Mouse (Mus musculus): ENCODE measurements around the gene Ppm1h. TPM values are rescaled to one million over a fixed set of nuclear protein-coding genes. Genes with fewer than 3 reads are reported as not detected.

Ppm1h gene
- polyA plus RNA-seq, 1 experiment from 2014 or later = 13.7 TPM

DNA sequence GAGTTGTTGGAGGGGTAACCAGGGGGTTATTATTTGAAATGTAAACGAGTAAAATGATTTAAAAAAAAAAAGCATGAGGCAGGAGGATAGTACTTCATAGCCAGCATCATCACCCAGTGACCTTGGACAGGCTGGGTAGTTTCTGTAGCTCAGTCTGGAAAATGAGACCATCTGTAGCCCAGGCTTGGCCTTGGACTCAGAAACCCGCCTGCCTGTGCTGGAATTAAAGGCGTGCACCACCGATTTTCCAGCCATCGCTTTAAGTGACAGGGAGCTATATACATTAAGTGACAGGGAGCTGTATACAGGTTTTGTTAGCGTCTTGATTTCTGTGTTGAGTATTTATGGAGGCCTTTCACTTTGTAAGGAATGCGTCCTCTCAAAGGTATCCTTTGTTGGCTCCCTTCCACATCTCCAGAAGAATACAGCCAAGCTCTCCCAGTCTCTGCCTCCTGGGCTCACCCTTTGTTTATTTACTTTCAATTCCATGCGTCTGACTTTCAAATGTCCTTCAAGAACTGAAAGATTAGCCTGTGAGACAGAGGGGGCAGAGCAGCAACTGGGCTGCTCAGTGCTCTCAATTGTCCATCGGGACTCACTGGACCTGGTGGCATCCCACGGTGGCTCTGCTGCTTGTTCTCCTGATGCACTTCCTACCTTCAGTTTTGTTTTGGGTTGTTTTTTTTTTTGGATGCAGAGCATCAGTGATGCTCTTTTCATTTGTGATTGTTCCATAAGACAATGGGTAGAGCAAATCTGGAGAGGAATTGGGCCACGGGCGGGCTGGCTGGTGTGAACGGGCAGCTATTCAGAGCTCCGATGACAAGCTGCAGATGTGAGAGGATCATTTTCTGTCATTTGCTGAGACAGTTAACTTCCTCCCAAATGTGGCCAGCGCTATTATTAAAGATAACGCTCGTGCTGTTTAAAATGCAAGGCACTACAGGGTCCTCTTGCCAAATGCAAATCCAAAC is 74.7 kb downstream of the Ppm1h start:
- ATAC-seq = no peak
- Histone ChIP-seq H3K4me2 (replicated peaks) (no peak overlapping the region), H3K36me3 (no peaks in the 10 kb centered on the region), H3K27ac (no peak overlapping the region), H3K4me3 (replicated peaks) (no peak overlapping the region), H3K9ac (no peak overlapping the region), H3K9me3 (no peaks in the 10 kb centered on the region), H3K27me3 (replicated peaks) (no peaks in the 10 kb centered on the region), H3K4me1 (replicated peaks) (peaks cover 7% of the 10 kb centered on the region; the same call in 1 of the 2 replicates)
- WGBS = 48% methylated on average over 17 of the region's 17 CpGs

DNA sequence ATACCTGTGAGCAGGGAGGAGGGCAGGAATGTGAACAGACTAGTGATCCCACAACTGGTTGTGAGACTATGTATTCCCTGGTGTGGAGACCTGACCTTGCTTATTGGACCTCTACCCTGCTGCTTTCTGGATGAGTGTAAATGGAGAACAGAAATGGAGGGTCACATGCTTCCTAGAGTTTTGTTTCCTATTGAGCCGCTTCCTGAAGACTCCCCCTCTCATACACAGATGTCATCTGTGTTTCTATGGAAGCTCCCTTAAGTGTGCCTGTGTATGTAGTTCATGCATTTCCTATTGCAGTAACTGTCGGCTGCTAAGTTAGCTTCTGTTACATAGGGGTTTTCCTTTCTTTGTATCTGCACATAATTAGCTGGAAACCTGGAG is 75.4 kb downstream of the Ppm1h start:
- no peaks in the 10 kb centered on the region for H3K9me3 ChIP-seq
- H3K27me3 ChIP-seq (replicated peaks) = no peaks in the 10 kb centered on the region
- no peak overlapping the region for H3K27ac ChIP-seq
- peaks cover 7% of the 10 kb centered on the region; the same call in 1 of the 2 replicates for H3K4me1 ChIP-seq (replicated peaks)
- 39% methylated on average over 2 of the region's 2 CpGs for WGBS
- no peak overlapping the region for H3K9ac ChIP-seq
- H3K36me3 ChIP-seq = no peaks in the 10 kb centered on the region
- ATAC-seq = no peak
- no peak overlapping the region for H3K4me3 ChIP-seq (replicated peaks)
- no peak overlapping the region for H3K4me2 ChIP-seq (replicated peaks)

DNA sequence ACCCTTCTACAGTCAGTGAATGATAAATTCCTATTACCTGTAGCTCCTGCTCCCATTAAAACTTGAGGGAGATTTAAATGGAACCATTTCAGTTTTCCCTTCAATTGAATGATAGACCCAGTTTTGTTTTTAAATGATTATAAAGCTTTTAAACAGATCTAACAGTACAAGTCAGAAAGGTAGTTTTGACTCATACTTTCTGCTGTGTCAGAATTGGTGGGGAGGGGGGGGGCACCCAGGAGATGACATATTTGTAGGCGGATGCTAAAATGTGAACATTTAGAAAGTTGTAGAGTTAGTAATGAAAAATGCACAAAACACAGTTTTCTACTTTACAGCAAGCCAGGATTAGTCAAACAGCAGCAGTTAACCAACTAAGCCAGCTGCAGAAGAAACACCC is 76.4 kb downstream of the Ppm1h start:
- WGBS = 93% methylated on average over 1 of the region's 1 CpGs
- Histone ChIP-seq H3K4me3 (replicated peaks) (no peak overlapping the region), H3K9ac (no peak overlapping the region), H3K36me3 (no peaks in the 10 kb centered on the region), H3K27me3 (replicated peaks) (no peaks in the 10 kb centered on the region), H3K27ac (no peak overlapping the region), H3K4me1 (replicated peaks) (peaks cover 7% of the 10 kb centered on the region; the same call in 1 of the 2 replicates), H3K9me3 (no peaks in the 10 kb centered on the region), H3K4me2 (replicated peaks) (no peak overlapping the region)
- ATAC-seq = no peak

DNA sequence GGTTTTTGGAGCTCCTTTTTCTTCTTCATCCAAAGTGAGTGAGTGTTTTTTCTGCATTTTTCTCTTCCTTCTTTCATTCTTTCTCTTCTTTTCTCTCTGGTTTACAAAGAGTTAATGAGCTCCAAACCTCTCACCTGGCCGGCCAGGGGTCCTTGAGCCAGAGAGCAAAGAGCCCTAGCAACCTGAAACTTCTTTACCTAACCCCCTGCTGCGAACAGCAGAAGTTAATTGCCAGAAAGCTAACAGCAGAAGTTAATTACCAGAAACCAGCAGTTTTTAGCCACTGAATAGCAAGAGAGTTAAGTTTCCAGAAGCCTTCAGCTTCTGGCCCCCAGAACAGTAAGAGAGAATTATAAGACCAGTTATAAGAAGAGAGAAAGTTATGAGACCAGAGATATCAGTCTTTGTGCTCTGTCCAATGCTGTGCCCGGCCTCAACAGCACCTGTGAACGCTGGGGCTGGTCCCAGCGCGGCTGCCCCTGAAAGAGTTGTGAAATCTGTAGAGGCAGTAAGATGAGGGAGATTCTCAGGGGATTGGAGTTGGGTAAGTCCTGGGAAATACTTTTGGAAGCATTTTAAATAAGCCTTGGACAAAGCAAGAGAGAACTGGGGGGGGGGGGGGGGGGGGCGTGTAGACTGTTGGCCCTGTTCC is 78.4 kb downstream of the Ppm1h start:
- no peak overlapping the region for H3K4me2 ChIP-seq (replicated peaks)
- no peaks in the 10 kb centered on the region for H3K9me3 ChIP-seq
- H3K27ac ChIP-seq = no peak overlapping the region
- no peak overlapping the region for H3K4me3 ChIP-seq (replicated peaks)
- peak; percentile 35; the same call in 1 of the 2 replicates for ATAC-seq
- H3K4me1 ChIP-seq (replicated peaks) = peaks cover 9% of the 10 kb centered on the region; the same call in 1 of the 2 replicates
- WGBS = 20% methylated on average over 7 of the region's 7 CpGs
- H3K36me3 ChIP-seq = no peaks in the 10 kb centered on the region
- H3K27me3 ChIP-seq (replicated peaks) = no peaks in the 10 kb centered on the region
- no peak overlapping the region for H3K9ac ChIP-seq

DNA sequence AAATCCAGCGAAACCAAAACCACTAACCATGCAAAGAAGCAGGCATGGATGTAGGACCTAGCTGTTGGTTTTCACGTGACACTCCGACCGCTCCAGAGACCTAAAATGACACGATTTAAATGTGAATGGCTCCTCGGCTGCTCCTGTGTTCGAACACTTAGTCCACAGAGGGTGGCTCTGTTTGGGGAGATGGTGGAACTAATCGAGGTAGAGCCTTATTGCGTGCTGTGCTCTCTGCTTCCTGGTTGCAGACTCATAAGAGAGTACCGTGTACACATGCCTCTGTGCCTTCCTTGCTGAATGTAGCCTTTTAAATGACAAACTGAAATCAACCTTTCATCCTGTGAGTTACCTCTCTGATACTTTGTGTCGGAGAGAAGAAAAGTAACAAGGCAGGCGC is 79.2 kb downstream of the Ppm1h start:
- Histone ChIP-seq H3K9ac (no peak overlapping the region), H3K27ac (no peak overlapping the region), H3K4me3 (replicated peaks) (no peak overlapping the region), H3K9me3 (no peaks in the 10 kb centered on the region), H3K36me3 (no peaks in the 10 kb centered on the region), H3K4me2 (replicated peaks) (no peak overlapping the region), H3K4me1 (replicated peaks) (peaks cover 9% of the 10 kb centered on the region; the same call in 1 of the 2 replicates), H3K27me3 (replicated peaks) (no peaks in the 10 kb centered on the region)
- 73% methylated on average over 12 of the region's 12 CpGs for WGBS
- no peak for ATAC-seq

DNA sequence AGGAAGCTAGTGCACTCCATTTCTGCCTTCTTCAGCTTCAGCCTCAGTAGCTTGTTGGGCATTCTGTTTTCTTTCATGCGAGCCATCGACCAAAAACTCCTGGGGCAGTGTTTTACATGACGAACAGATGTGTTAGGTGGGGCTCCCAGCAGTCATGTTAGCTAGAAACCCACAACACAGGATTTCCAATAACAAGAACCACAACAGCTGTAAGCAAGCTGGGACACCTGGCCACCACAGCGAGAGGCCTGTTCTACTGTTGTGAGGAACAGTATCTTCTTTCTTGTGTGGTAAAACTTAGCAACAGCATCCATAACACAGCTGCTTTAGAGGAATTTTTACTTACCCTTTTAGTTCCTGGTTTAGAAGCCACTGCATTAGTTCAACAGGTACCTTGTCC is 79.8 kb downstream of the Ppm1h start:
- 75% methylated on average over 4 of the region's 4 CpGs for WGBS
- no peaks in the 10 kb centered on the region for H3K36me3 ChIP-seq

DNA sequence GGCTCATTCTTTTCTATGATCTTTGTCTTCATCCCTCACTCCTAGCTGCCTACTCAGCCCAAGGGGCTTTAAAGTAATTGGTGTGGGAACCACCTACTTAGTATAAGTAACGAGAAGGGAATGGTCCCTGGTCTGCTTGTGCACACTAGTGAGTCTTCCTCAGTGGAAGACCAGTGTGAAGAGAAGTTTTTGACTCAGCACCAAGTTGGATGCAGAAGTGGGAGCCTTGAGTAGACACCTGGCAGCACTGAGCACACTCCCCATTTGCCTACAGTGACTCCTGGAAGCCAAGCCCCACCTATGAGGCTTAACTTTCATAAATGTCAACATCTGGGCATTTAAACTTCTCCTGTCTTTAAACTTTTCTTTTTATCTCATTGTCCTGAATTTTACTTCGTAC is 81.2 kb downstream of the Ppm1h start:
- Histone ChIP-seq H3K9me3 (no peaks in the 10 kb centered on the region), H3K4me3 (replicated peaks) (no peak overlapping the region), H3K27me3 (replicated peaks) (no peaks in the 10 kb centered on the region), H3K36me3 (no peaks in the 10 kb centered on the region), H3K9ac (no peak overlapping the region), H3K4me1 (replicated peaks) (peaks cover 2% of the 10 kb centered on the region; the same call in 1 of the 2 replicates), H3K27ac (no peak overlapping the region), H3K4me2 (replicated peaks) (no peak overlapping the region)
- WGBS = 89% methylated on average over 2 of the region's 2 CpGs
- ATAC-seq = no peak

More for the DNA sequence above, 79.8 kb downstream of the Ppm1h start:
- Histone ChIP-seq H3K4me3 (replicated peaks) (no peak overlapping the region), H3K4me1 (replicated peaks) (peaks cover 7% of the 10 kb centered on the region), H3K27me3 (replicated peaks) (no peaks in the 10 kb centered on the region), H3K4me2 (replicated peaks) (no peak overlapping the region), H3K27ac (no peak overlapping the region), H3K9ac (no peak overlapping the region), H3K9me3 (no peaks in the 10 kb centered on the region)
- ATAC-seq = no peak

DNA sequence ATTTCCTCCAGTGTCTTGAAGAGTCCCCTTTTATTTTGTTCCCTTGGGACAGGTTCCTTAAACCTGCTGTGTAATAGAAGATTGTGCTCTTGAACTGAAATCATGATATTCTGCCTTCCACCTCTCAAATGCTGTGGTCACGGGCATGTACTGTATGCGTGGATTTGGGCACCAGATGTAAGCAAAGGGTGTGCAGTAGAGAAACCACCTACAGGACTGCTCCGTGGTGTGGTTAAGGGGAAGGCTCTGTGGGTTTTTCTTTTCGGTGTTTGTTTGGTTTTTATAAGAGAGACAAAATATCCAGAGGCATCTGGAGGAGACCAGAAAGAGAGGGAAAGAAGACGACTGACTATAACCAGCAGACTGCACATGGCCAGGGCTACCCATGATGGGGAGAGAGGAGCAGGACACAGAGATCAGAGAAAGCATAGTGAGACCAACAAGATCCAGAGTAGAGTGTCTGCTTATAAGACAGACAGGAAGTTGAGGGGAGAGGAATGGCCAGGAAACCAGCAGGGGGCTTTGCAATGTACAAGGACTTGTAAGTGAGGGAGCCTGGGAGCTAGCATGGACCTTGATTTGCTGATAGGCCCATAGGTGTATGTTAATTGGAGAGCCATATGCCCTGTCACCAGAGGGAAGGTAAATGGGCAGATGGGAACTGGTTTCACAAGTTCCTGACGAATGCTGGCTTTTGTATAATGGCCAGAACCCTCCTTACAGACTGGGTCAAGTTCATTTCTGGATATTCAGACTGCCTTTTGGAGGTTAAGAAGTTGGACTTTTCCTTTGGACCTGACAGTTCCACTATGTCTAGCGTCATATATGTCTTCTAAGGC is 82.1 kb downstream of the Ppm1h start:
- Histone ChIP-seq H3K36me3 (no peaks in the 10 kb centered on the region), H3K9me3 (no peaks in the 10 kb centered on the region), H3K9ac (no peak overlapping the region), H3K4me3 (replicated peaks) (no peak overlapping the region), H3K27me3 (replicated peaks) (no peaks in the 10 kb centered on the region), H3K4me2 (replicated peaks) (no peak overlapping the region), H3K4me1 (replicated peaks) (peaks cover 2% of the 10 kb centered on the region; the same call in 1 of the 2 replicates), H3K27ac (no peak overlapping the region)
- WGBS = 75% methylated on average over 7 of the region's 7 CpGs
- ATAC-seq = no peak; the same call in 1 of the 2 replicates

DNA sequence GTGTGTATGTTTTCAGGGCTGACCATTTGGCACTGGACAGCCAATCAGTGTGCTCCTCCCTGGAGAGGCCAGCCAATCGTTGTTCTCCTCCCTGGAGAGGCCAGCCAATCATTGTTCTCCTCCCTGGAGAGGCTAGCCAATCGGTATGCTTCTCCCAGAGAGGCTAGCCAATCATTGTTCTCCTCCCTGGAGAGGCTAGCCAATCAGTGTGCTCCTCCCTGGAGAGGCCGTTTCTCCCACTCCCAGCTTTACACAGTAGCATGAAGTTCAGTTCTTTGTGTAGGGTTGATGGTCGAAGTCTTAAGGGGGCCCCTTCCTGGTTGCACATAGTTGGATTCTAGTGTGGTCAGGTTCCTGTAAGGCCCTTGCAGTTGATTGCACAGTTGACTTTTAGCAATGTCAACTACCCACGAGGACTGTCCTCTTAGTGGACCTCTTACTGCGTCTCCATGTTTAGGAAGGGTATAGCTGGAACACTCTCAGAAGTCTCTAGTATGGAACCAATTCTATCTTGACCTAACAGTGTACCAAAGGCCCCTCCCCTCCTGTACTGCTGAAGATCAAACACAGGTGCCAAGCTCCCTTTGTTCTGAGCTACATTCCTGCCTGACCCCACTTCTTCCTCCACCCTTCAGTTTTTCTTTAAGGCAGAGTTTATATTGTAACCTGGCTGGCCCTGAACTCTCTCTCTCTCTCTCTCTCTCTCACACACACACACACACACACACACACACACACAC is 84.4 kb downstream of the Ppm1h start:
- Histone ChIP-seq H3K9ac (no peak overlapping the region), H3K27ac (no peak overlapping the region), H3K4me3 (replicated peaks) (no peak overlapping the region), H3K4me2 (replicated peaks) (no peak overlapping the region), H3K4me1 (replicated peaks) (peaks cover 3% of the 10 kb centered on the region; the same call in 1 of the 2 replicates), H3K36me3 (no peaks in the 10 kb centered on the region), H3K27me3 (replicated peaks) (no peaks in the 10 kb centered on the region), H3K9me3 (no peaks in the 10 kb centered on the region)
- WGBS = 78% methylated on average over 6 of the region's 6 CpGs
- ATAC-seq = peak; percentile 57; the same call in 1 of the 2 replicates

DNA sequence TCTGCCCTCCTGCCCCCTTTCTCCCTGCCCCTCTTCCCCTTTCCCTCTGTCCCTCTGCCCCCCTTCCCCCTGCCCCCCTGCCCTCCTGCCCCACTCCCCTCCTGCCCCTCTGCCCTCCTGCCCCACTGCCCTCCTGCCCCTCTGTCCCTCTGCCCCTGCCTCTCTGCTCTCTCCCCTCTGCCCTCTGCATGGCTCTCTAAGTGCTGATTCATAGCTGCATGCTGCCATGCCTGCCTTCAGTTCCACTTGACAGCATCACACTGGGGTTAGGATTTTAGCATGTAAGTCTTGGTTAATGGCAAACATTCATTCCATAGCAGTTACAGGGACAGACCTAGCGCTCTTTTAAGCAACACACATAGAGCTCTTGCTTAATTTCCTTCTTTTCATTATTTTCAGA is 85.0 kb downstream of the Ppm1h start:
- no peak for ATAC-seq
- no peak overlapping the region for H3K27ac ChIP-seq
- WGBS = 78% methylated on average over 1 of the region's 1 CpGs

DNA sequence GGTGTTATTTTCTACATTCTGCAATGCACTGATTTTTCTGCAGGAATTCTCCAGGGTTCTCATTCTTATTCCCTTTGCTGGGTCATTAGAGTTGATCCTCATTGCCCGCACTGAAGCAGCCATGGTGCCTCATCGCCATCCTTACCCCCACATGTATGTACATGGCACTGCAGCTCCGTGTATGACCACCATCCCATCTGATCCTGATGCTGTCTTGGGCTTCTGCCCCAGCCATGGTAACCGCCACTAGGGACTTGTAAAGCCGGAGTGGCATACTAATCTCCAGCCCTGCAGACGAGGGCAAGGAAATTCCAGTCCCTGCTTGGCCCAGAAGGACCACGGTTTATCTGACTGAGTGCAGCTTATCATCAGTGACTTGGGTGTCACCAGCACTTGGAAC is 86.1 kb downstream of the Ppm1h start:
- no peak overlapping the region for H3K4me3 ChIP-seq (replicated peaks)
- H3K4me1 ChIP-seq (replicated peaks) = peaks cover 8% of the 10 kb centered on the region; the same call in 1 of the 2 replicates
- no peak overlapping the region for H3K27ac ChIP-seq
- H3K9ac ChIP-seq = no peak overlapping the region
- no peaks in the 10 kb centered on the region for H3K36me3 ChIP-seq
- ATAC-seq = no peak
- no peaks in the 10 kb centered on the region for H3K27me3 ChIP-seq (replicated peaks)
- WGBS = 66% methylated on average over 7 of the region's 7 CpGs
- no peaks in the 10 kb centered on the region for H3K9me3 ChIP-seq
- H3K4me2 ChIP-seq (replicated peaks) = no peak overlapping the region

More for the DNA sequence above, 85.0 kb downstream of the Ppm1h start:
- H3K9ac ChIP-seq = no peak overlapping the region
- no peaks in the 10 kb centered on the region for H3K27me3 ChIP-seq (replicated peaks)
- no peaks in the 10 kb centered on the region for H3K9me3 ChIP-seq
- H3K4me3 ChIP-seq (replicated peaks) = no peak overlapping the region
- H3K4me1 ChIP-seq (replicated peaks) = peaks cover 8% of the 10 kb centered on the region; the same call in 1 of the 2 replicates
- H3K4me2 ChIP-seq (replicated peaks) = no peak overlapping the region
- no peaks in the 10 kb centered on the region for H3K36me3 ChIP-seq

Data from intestine, embryonic 15.5 days (tissue).